Mouse (Mus musculus) G1E (cell line): ENCODE data around the gene Slc9a7.

ENCODE experiments used
- CTCF ChIP-seq: IDR thresholded peaks from 2 replicates; pipeline ENCODE4 v1.5.1; 2012; ENCODE audit warnings: low read depth, low read length, inconsistent platforms, mixed read lengths
- GATA1 ChIP-seq: IDR thresholded peaks from 2 replicates; pipeline ENCODE4 v1.6.1; 2012; ENCODE audit warnings: borderline replicate concordance, low read length, inconsistent platforms, mixed read lengths
- TAL1 ChIP-seq: conservative IDR thresholded peaks from 2 replicates; pipeline ENCODE4 v1.6.1; 2012; ENCODE audit warnings: low read depth, low read length, inconsistent platforms, mixed read lengths

DNA sequence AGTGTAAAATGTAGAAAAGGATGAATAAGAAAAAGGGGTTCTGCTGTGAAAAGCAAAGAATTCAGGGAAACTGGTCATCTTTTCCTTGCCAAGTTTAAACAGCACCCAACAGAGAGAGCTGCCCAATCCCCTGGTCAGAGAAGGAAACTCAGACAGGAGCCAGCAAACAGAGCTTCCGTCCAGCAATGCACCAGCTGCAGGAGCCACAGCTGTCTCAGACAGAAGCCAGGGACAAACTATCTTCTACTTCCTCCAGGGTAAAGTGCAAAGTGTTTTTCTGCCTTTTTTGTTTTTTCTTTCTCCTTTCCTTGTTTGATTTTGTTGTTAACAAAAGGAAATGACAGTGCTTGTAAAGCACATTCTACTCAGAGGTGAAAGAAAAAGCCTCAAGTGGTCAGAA, 131.3 kb downstream of the Slc9a7 start:
- no peak for TF ChIP-seq TAL1
- no peak for TF ChIP-seq CTCF
- TF ChIP-seq GATA1, result no peak
